Mouse (Mus musculus): ENCODE data around the gene Zfand4.

The Zfand4 gene

GRCm38 (mm10) chr6:116378892-116379291 lies 114.9 kb downstream of the Zfand4 start:
- DNase-seq = no peak

Data from kidney, postnatal 25 days (tissue).